Mouse (Mus musculus) right cerebral cortex, adult 2 months (tissue): Measurements from ENCODE around the gene Lrfn1.

Experiments
- DNase-seq, 2 experiments: peaks; one replicate each; pipeline ENCODE4 v3.0.0; 2021 to 2022; ENCODE audit warnings: low spot score in 2 of 2

The Lrfn1 gene

DNA sequence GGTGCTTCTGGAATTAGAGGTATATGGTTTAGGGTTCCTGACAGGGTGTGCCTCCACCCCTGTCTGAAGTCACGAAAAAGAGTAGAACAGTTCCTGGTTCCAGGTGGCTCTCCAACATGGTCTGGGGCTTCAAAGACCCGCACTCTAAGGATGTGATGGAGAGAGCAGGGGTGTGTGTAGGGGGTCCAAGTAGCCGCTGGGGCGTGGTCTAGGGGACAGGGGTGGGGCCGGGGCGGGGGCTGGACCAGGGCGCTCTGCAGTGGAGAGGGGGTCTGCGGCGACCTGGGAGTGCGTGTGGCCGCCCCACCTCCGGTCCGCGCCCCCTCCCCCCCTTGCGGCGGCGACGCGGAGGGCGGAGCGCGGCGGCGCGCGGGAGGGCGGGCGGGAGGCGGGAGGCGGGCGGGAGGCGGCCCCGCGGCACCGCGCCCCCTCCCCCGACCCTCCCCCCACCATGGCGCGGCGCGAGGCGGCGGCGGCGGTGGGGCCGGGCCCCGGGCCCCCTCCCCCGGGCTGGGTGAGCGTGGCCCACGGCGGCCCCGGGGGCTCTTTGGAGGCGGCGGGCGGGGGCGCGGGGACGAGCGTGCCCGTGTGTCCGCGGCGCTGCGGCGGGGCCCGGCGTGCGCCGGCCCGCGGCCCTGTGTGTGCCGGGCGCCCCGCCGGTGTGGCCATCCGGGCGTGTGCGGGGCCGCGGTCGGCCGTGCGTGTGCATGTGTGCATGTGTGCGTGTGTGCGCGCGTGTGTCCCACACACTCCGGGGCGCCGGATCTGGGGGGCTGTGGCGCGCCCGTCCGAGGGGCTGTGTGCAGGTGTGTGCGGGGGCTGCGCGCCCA, at the start of gene Lrfn1:
Gene Lrfn1 (plus strand): TSS at position 450 of the 830 bp plus-strand sequence.
- no peak for DNase-seq

GRCm38 (mm10) chr7:28410841-28411475, 40.8 kb upstream of the Lrfn1 start:
- DNase-seq: no peak

- no peak for DNase-seq
Observed at GRCm38 (mm10) chr7:28412826-28413225, 39.0 kb upstream of the Lrfn1 start.

DNA sequence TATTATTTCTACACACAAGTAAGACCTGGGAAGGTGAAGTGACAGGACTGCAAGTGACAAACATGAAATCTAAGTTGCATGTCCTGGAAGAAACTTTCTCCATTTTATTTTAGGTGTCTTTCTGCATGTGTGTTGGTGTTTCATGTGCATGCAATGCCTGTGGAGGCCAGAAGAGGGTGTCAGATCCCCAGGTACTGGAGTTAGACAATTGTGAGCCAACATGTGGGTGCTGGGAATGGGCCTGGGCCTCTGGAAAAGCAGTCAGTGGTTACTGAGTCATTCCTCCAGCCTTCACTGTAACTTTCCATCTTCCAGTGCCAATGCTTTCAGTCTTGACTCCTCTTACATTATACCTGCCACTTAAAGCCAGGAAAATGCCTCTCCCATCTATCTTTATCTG, 34.4 kb upstream of the Lrfn1 start:
- no peak for DNase-seq

- DNase-seq: no peak
Observed at GRCm38 (mm10) chr7:28418096-28418670, 33.6 kb upstream of the Lrfn1 start.

DNA sequence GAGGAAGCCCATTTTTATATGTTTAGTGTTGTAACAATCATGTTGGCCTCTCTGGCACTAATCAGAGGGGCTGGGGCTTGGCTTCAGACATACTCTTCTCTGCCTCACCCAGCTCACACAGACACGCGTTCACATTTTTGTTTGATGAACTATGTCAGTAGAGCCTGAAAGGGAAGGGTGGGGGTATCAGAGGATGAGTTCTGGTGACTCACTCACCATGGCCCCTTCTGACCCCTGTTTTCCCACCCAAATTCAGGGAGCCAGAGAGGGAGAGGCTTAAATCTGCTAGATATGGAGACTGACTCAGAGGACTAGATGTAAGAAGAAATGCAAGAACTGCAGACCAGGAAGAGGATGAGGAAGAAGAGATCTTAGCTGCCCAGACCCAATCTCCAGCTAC, 32.4 kb upstream of the Lrfn1 start:
- DNase-seq: no peak

- DNase-seq: no peak
Observed at GRCm38 (mm10) chr7:28423018-28423417, 28.8 kb upstream of the Lrfn1 start.

- DNase-seq: no peak
Observed at GRCm38 (mm10) chr7:28427738-28428137, 24.0 kb upstream of the Lrfn1 start.

DNA sequence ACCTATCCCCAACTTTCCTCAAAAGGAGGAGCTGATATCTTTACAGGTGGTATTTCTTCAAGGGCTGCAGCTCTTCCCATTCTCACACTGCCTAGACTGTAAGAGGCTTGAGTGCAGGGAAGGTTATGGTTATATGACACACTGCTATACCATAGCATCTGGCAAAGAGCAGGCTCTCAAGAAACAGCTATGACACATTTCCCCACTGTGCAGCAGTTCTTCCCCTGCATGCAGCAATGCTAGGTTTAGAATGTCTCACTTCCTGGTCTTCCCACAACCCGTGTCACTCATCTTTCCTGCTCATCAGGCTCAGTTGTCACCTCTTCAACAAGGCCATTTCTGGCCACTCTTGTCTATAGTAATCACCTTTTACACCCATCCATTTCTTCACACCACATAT, 21.3 kb upstream of the Lrfn1 start:
- DNase-seq: no peak

DNA sequence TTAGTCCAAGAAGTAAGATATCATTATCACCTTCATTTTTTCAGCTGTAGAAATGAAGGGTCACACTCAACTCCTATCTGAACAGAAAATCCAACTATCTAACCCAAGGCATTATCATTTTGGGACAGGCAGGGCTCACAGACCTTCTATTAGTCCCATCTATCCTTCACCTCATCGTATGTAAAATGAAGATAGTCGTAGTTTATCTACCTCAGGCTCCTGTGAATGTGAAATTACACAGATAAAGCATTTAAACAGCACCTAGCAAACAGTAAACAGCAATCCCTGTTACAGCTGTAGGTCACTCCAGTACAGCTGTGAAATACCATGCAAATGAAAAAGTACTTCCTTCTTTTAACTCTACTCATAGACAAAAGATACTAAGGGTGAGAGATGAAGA, 19.5 kb upstream of the Lrfn1 start:
- DNase-seq: no peak

- DNase-seq: no peak
Observed at GRCm38 (mm10) chr7:28435660-28436259, 16.0 kb upstream of the Lrfn1 start.

DNA sequence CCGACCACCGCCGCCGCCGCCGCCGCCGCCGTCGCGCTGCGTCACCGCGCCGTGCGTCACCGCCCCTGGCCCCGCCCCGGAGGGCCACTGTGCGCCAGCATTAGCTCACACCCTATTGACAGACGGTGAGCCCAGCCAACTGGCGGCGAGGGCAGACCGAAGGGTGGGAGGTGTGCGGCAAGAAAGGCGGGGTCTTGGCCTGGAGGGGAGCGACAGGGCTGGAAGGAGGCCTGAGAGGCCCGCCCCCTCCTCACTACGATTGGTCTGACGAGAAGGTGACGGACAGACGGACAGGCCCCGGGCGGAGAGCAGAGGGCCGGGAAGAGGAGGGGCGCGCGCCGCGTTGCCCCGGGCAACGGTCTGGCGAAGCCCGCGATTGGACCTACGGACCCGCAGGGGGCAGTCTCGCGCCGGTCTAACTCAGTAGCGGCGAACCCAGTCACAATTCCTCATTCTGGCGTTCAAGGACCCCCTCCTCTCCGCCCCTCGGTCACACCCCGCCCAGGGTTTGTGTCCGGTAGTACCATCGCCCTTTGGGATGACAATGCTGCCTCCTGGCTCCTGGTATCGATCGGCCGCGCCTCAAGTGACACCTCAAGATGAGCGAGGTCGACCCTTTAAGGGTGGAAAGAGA, 15.4 kb upstream of the Lrfn1 start:
- peak; percentile 99 to 100 for DNase-seq

DNA sequence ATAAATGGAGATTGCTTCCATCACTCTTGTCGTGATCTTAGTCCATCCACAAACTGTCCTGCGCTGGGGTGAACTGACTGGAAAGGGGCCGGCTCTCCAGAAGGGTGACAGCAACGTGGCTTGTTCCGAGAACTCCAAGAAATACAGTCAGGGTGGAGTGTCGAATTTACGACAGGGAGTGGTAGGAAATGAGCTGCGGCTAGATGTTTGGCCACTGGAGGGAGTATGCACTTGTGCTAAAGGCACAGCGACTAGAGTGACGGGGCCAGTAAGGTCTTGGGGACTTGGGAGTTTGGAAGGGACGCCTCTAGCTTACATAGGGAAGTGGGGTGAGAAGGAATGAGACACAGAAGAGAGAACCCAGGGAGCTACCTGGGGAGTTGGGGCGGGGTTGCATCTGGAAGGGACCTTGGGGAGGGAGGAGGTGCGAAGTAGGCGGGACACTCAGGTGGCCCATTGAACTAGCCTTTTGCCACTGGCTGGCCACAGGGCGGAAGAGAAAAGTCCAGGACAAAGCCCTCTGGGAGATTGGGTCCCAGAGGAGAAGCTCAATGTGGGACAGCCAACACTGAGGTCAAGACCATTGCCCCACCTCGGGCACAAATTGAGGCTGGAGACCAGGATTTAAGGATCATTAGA, 14.7 kb upstream of the Lrfn1 start, which contains the start of gene Gmfg:
Gene Gmfg (plus strand): TSS at position 516 of the 639 bp plus-strand sequence.
- peak; percentile 75 to 78 for DNase-seq

DNA sequence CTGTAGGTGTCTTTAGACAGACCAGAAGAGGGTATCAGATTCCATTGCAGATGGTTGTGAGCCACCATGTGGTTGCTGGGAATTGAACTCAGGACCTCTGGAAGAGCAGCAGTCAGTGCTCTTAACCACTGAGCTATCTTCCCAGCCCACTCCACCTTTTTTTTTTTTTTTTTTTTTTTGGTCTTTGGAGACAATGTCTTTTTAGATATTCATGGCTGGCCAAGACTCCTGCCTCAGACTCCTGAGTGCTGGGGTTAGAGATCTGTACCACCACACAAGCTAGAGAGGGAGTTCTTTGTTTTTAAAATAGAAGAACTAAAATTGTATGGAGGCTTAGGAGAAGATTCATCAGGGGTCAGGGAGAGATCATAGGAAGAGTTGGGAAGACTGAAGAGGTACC, 13.8 kb upstream of the Lrfn1 start:
- DNase-seq: no peak

DNA sequence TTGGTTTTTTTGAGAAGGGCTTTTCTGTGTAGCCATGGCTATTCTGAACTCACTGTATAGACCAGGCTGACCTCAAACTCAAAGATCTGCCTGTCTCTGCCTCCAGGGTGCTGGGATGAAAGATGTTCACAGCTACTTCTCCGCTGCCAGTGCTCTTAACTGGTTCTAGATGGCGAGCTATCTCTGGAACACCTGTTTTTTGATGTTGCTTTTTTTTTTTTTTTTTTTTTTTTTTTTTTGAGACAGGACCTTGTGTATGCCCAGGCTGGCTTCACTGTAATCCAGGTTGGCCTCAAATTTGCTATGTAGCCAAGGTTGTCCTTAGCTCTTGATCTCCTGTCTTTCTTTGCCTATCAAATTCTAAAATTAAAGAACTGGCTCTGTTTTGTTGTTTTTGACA, 13.0 kb upstream of the Lrfn1 start:
- DNase-seq: no peak

- DNase-seq: no peak
Observed at GRCm38 (mm10) chr7:28440739-28441138, 11.0 kb upstream of the Lrfn1 start.

GRCm38 (mm10) chr7:28441776-28442485, 9.8 kb upstream of the Lrfn1 start:
- DNase-seq: no peak

DNA sequence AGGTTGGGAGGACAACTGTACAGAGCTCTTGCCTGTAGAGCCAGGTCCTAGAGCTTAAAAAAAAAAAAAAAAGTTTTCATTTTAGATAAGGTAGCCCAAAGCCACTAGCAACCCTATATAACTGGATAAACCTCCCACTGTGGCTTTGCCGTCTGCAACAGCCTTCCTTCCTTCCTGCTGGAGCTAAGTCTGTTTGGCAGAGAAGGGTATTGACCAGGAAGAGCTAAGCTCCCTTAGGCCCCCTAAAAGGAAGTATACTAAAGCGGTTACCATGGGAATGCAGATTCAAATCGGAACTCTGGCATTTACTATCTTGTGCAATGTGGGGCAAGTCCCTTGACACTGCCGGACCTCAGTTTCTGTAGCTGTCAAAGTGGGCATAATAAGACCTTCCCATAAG, 9.1 kb upstream of the Lrfn1 start:
- no peak for DNase-seq

- no peak for DNase-seq
Observed at GRCm38 (mm10) chr7:28444344-28444974, 7.3 kb upstream of the Lrfn1 start.

DNA sequence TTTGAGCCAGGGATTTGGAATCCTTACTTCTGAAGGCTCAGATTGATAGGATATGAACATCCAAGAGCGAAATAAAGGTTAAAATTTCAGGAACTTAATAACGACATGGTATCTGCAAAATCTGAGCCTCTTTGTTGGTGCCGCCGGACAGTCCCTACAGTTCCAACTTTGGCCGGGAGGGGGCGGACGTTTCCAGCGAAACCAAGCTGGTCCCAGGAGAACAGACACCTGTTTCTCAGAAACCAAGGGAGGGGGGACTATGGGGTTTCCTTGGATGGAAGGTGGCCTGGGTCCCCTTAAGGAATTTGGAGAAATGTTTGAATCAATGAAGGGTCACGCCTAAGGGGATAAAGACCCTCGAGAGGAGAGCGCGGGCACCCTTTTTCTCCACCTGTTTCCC, 5.3 kb upstream of the Lrfn1 start:
- peak; percentile 87 to 91 for DNase-seq
